Mouse (Mus musculus) adrenal gland, postnatal 4 days (tissue): ENCODE measurements at regions not wholly inside any gene's neighbourhood (a gene's known extent, or its start where the extent isn't known, plus 50 kb on each side); places are given as distances from the start of the nearest gene placed in this dataset.

Experiments used
- DNase-seq, 2 experiments: peaks; one replicate each; pipeline ENCODE4 v3.0.0; 2021 to 2022; ENCODE audit warnings: low spot score in 2 of 2, mixed read lengths in 2 of 2

DNA sequence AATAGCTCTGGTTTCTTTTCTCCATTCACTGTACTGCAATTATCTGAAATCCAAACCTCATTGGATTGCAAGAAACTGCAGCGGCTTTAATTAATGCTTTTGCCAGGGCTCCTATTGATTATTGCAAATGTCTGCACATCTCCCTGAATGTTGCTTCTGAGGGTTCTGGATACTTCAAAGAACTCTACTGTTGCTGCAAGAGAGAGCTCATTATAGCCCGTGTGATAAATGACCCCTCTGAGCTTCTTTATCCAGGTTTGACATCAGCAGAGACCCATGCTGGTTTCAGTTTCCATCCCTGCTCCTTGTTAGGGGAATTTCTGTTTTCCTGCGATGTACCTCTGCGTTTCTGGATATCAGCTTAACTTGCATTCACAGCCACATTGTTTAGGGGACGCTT, 78.4 kb upstream of the Nav3 start:
- DNase-seq, result no peak

- no peak for DNase-seq
Observed at GRCm38 (mm10) chr10:110542712-110543111, 86.7 kb upstream of the Nav3 start.

- DNase-seq, result no peak
Observed at GRCm38 (mm10) chr10:110548391-110548790, 92.4 kb upstream of the Nav3 start.

DNA sequence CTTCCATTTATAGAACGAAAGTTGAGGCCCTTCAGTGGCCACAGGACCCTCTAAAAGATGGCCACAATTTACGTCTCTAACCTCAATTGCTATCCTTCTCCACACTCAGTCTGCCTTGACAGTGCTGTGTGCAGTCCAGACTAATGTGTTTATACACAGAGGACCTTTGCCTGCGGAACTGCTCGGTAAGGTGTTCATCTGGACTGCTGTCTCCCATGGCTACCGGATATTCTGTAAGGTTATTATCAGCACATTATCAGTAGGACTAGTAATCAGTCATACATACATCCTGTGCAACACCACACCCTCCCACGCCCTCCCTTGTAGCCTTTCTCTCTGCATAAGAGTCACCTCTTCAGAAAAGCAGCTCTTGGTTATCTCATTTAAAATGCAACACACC, 98.0 kb upstream of the Nav3 start:
- no peak for DNase-seq

DNA sequence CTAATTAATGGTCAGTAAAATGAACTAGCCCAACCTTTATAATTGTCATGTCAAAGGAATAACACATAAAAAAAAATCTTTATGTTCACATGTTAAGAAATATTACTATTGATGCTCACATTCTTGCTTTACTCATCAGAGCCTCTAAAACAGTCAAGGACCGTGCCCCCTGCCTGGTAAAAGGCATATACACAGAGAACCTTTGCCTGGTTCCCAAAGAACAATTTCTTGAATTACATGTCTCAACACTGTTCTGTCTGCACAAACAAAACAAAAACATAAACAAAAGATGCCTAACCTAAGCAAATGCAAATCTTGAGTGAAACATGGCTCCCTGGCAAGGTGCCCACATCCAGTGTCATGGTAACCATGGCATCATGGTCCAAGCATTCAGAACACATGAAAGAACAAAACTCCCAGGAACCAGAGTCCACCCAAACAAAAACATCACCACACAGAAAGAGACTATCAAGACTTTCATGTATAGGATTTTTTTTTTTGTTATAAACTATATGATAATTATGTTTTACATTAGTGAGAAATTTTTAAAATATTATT, 100.4 kb upstream of the Nav3 start:
- DNase-seq, result no peak

GRCm38 (mm10) chr10:110563057-110563456, 107.1 kb upstream of the Nav3 start:
- no peak for DNase-seq

DNA sequence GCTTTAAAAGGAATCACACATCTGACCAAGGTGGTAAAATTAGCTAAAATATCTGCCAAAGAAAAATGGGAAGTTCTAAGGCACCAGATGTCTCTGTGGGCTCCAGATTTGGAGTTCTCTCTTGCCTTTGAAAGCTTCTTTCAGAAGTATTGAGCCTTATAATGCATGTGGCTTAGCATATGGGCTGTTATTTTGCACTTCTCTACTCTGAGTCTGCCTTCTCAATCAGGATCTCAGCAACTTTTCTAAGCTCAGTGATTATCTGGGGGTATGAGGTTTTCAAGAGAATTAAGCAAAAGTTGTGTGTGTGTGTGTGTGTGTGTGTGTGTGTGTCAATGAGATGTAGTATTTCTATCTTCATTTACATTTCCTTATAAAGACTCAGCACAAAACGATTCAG, 107.6 kb upstream of the Nav3 start:
- DNase-seq, result no peak

- DNase-seq, result no peak
Observed at GRCm38 (mm10) chr10:110566260-110567050, 110.5 kb upstream of the Nav3 start.

DNA sequence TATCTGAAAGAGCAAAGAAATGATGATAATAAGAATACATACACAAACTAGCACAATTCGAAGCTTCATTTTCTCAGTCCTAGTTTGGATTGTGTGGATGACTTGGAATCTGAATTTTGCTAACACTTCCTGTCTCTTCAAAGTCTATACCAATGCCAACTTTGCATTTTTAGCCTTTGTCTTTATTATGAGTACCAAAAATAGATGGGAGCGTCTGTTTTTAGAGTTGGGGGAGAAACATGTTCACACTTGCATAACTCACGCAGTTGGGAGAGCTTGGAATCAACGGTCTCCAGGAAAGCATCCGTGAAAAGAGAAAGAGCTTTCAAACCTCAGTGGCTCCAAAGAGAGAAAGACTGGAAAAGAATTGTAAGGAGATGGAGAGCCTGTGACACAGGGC, 114.5 kb upstream of the Nav3 start:
- DNase-seq, result no peak

DNA sequence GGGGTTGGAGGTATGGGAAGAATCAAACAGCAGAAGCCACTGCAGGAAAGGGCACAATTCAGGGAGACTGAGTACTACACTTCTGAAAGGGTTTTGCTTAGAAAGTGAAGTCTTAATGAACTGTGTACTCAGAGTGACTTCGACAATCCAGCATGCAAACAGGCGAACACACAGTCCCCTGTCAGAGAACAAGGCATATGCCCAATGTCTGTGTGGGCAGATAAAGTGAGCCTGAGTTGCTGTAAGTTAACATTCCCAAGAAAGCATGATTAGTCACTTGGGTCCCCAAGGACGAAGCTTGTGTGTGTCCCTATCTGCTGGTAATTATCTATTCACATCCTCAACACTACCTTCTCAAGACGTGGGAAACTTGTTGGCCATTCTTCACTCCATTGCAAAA, 115.2 kb upstream of the Nav3 start:
- DNase-seq, result no peak

DNA sequence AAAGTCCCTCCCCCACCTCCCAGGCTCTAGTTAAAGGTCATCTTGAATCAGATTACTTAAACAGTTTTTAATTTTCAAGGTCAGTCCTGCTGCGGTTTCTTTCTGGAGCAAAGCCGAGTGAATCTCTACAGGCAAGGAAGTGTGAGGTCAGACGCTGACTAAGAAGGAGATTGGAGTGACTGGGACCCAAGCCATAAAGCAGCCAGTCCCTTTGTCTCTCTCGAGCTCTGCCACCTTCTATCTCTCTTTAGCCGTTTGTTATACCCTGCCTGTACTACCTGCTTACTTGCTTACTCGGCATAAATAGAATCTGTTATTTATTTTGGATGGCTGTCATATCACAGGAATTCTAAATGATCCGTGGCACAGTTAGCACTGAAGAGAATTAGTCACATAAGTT, 117.5 kb upstream of the Nav3 start:
- no peak for DNase-seq

GRCm38 (mm10) chr10:110586029-110586428, 130.0 kb upstream of the Nav3 start:
- no peak for DNase-seq

DNA sequence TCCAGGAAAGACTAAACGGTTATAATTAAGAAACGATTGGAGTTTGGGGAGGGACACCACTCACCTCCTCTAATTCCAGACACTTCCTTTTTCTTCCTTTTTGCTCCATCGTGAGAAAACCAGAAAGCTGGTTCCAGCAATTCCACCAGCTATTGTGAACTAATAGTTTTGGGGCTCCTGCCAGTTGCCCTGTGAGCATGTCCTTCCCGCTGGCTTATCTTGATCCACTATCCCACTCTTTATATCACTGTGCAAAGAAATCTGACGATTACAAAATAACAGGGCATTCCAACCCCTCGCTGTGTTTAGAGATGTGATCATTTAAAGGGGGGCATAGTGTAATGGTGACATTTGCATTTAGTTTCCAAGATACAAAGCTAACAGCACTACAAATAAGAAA, 130.5 kb upstream of the Nav3 start:
- no peak for DNase-seq

GRCm38 (mm10) chr10:110587529-110587928, 131.5 kb upstream of the Nav3 start:
- no peak for DNase-seq

- no peak for DNase-seq
Observed at GRCm38 (mm10) chr10:110600352-110600853, 144.4 kb upstream of the Nav3 start.

GRCm38 (mm10) chr10:110610336-110610735, 134.9 kb upstream of the E2f7 start:
- DNase-seq, result no peak

DNA sequence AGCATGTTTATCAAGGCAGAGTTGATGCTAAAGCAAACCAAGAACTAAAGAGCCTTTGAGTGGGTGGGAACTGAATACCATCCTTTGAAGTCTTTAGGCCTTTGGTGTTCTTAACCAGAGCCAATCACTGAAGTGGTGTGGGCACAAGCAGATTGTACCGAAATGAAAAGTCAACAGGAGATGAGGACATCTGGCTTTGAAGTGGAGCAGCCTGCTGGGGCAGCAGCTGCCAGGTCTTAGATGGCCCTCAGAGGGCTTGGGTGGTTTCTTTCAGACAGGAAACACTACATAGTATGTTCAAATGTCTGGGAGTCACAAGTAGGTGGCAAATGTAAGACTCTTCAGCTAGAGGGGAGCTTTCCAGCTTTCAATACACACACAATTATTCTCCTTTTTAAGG, 128.2 kb upstream of the E2f7 start:
- no peak for DNase-seq

DNA sequence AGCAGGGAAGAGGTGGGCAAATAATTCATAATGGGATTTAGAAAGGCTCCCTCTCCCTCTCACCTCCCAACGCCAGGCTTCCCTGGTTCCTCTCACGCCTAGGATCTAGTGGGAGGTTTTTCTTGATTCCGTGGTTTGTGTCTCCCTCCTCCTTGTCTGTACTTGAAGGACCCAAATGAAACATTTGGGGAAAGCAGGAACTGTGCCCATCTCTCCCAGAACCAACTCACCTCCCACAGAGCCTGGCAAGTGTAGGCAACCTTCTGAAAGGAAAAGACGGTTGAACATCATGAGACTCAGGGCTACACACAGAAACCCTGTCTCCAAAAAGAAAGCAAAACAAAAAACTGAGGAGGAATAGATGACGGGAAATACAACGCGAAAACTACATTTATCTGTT, 126.0 kb upstream of the E2f7 start:
- DNase-seq, result no peak

DNA sequence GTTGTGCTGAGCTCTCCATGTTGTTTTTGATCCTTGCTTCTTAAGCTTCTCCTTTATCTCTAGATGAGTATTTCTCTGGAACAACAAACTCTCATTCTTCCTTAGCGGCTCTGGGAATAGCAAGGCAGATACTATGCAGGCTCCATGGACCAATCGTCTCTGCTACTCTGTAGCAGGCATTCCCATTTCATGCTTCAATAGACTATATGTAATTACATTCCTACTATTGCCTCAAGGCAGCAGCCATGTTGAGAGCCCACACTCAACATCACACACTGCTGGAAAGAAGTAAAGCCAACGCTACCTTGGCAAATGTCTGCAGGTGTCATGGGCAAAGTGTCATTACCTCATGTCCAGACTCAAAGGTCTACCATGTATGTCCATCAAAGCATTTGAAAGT, 119.6 kb upstream of the E2f7 start:
- no peak for DNase-seq

DNA sequence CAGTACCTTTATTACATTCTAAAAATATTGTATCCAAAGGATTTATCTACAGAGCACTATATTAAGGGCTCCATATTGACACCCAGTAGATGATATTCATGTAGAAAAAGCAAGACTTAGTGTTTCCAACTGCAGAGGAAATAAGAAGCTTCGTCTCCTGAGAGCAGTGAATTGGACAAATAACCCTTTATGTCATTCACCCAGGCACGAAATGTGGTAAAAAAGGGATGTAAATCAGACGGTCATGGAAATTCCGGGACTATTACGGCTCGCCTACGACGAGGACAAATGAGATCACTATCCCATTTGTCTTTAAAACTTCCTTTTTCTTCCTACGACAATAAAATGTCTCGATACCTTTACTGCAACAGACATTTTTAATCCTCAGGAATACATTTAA, 104.8 kb upstream of the E2f7 start:
- no peak for DNase-seq

DNA sequence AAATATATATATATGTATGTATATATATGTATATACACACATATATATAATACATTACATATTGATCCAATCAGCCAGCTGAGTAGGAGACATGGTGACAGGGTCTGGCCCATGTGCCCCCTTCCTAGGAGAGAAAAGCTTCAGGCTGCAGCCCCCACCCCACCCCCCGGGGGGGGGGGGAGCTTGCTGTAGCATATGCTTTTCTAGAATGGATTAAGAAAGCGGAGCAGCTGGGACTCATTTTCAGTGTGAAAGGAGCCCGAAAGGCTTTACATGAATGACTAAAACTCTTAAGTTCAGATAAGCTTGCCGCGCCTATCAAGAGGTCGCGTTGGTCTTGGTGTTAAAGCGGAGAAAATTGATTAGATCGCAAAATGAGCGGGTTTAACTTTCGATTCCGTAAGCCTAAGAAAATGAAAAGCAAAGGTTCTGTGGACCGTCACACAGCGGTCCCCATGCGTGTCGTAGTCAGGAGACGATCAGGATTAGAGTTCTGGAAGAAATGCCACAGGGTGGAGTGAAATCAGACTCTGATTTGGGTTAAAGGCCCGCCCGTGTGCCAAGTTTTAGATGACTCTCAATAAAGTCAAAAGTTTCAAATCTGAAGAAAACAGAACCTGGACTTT, 103.1 kb upstream of the E2f7 start:
- no peak for DNase-seq

DNA sequence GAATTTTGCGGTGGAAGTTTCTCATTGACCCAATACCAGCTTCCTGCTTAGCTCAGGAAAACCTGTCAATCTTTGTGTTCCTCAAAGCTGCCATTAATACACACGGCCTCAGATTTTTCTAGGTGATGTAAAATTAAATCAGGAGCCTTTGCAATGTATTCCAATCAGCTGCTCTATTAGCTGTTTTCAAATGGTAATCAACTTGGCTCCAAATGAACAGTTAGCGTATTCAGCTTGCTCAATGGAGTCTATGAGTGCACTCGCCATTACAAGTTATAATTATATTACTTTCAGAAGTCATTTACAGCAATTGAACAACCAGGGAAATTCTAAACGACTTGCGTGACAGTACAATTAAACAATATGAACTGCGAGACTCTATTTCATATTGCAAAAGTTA, 97.6 kb upstream of the E2f7 start:
- no peak for DNase-seq

DNA sequence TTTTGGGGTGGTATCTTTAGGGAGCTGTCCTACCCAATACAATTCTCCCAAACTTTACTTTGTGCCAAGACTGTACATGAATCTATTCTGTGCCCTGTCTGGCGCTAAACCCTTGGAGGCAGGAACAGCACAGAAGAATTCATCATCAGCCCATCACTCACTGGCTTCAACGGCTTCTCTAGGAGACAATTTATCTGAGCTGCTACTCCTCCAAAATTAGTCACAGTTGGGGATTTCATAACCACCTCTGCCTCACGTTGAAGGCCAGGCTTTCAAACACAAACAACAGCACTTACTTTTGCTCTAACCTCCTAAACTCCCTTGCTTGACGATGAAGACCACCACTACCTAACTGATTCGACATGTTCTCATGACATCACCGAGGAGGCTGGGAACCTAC, 95.1 kb upstream of the E2f7 start:
- no peak for DNase-seq
